Mouse (Mus musculus): ENCODE results near the gene Rac2.

GRCm38 (mm10) chr15:78535723-78536421 is 36.7 kb downstream of the Rac2 start:
- TF ChIP-seq POLR2A (IDR thresholded peaks at IDR 0.05; ENCODE audit: low read depth, low read length) (no peak), MAX (IDR thresholded peaks at IDR 0.05; ENCODE audit: low read length) (no peak)

Data from CH12.LX (cell line).